Mouse (Mus musculus): ENCODE results near the gene Ncan. TPM values are rescaled to one million over a fixed set of nuclear protein-coding genes. Genes with fewer than 3 reads are reported as not detected.

Ncan gene
- polyA plus RNA-seq, 1 experiment from 2014 or later: 0.31 TPM

GRCm38 (mm10) chr8:70128435-70128834 is 7.8 kb upstream of the Ncan start:
- 51% methylated on average over 3 of the region's 3 CpGs for WGBS
- ATAC-seq (ENCODE audit: insufficient number of reproducible peaks, low FRiP score): peak; percentile 34; the same call in 1 of the 2 replicates
- Histone ChIP-seq H3K27ac (ENCODE audit: poor library complexity, severe bottlenecking) (peak overlapping the region; percentile 60), H3K27me3 (replicated peaks) (peaks cover 24% of the 10 kb centered on the region), H3K9me3 (replicated peaks) (no peaks in the 10 kb centered on the region), H3K36me3 (peaks cover 12% of the 10 kb centered on the region), H3K4me1 (replicated peaks) (peaks cover 30% of the 10 kb centered on the region), H3K4me3 (no peak overlapping the region), H3K9ac (no peak overlapping the region), H3K4me2 (no peak overlapping the region)

GRCm38 (mm10) chr8:70124992-70125391 is 4.3 kb upstream of the Ncan start:
- 58% methylated on average over 8 of the region's 8 CpGs for WGBS
- Histone ChIP-seq H3K9ac (no peak overlapping the region), H3K27ac (ENCODE audit: poor library complexity, severe bottlenecking) (no peak overlapping the region), H3K36me3 (no peaks in the 10 kb centered on the region), H3K4me2 (no peak overlapping the region), H3K27me3 (replicated peaks) (peaks cover 58% of the 10 kb centered on the region), H3K4me3 (no peak overlapping the region), H3K9me3 (replicated peaks) (no peaks in the 10 kb centered on the region), H3K4me1 (replicated peaks) (peaks cover 21% of the 10 kb centered on the region)
- no peak for ATAC-seq (ENCODE audit: insufficient number of reproducible peaks, low FRiP score)

- H3K4me3 ChIP-seq: no peak overlapping the region
- ATAC-seq (ENCODE audit: insufficient number of reproducible peaks, low FRiP score): no peak
- peaks cover 79% of the 10 kb centered on the region for H3K27me3 ChIP-seq (replicated peaks)
These were observed 2.2 kb upstream of the Ncan start for GRCm38 (mm10) chr8:70122863-70123262.

GRCm38 (mm10) chr8:70118726-70119700 is 1.7 kb downstream of the Ncan start:
- Histone ChIP-seq H3K36me3 (no peaks in the 10 kb centered on the region), H3K4me1 (replicated peaks) (peaks cover 4% of the 10 kb centered on the region; the same call in 1 of the 2 replicates), H3K4me2 (no peak overlapping the region), H3K9ac (no peak overlapping the region), H3K27ac (ENCODE audit: poor library complexity, severe bottlenecking) (no peak overlapping the region), H3K4me3 (no peak overlapping the region), H3K9me3 (replicated peaks) (no peaks in the 10 kb centered on the region), H3K27me3 (replicated peaks) (peaks cover 99% of the 10 kb centered on the region)
- ATAC-seq (ENCODE audit: insufficient number of reproducible peaks, low FRiP score): no peak
- WGBS: 20% methylated on average over 17 of the region's 17 CpGs

More at GRCm38 (mm10) chr8:70122863-70123262, 2.2 kb upstream of the Ncan start:
- WGBS: 49% methylated on average over 2 of the region's 2 CpGs
- no peak overlapping the region for H3K9ac ChIP-seq
- H3K27ac ChIP-seq (ENCODE audit: poor library complexity, severe bottlenecking): no peak overlapping the region
- peaks cover 4% of the 10 kb centered on the region; the same call in 1 of the 2 replicates for H3K4me1 ChIP-seq (replicated peaks)
- H3K36me3 ChIP-seq: no peaks in the 10 kb centered on the region
- H3K4me2 ChIP-seq: no peak overlapping the region
- no peaks in the 10 kb centered on the region for H3K9me3 ChIP-seq (replicated peaks)

- Histone ChIP-seq H3K36me3 (no peaks in the 10 kb centered on the region), H3K9me3 (replicated peaks) (no peaks in the 10 kb centered on the region), H3K4me1 (replicated peaks) (peaks cover 4% of the 10 kb centered on the region; the same call in 1 of the 2 replicates), H3K27me3 (replicated peaks) (peaks cover 100% of the 10 kb centered on the region), H3K4me2 (no peak overlapping the region), H3K27ac (ENCODE audit: poor library complexity, severe bottlenecking) (no peak overlapping the region), H3K4me3 (no peak overlapping the region), H3K9ac (no peak overlapping the region)
- 7% methylated on average over 9 of the region's 9 CpGs for WGBS
- ATAC-seq (ENCODE audit: insufficient number of reproducible peaks, low FRiP score): no peak
These were observed 3.1 kb downstream of the Ncan start for GRCm38 (mm10) chr8:70117611-70118010.

GRCm38 (mm10) chr8:70114892-70115291 is 5.8 kb downstream of the Ncan start:
- no peaks in the 10 kb centered on the region for H3K9me3 ChIP-seq (replicated peaks)
- H3K4me3 ChIP-seq: no peak overlapping the region
- H3K36me3 ChIP-seq: no peaks in the 10 kb centered on the region
- no peak overlapping the region for H3K4me2 ChIP-seq
- peaks cover 100% of the 10 kb centered on the region for H3K27me3 ChIP-seq (replicated peaks)
- H3K27ac ChIP-seq (ENCODE audit: poor library complexity, severe bottlenecking): no peak overlapping the region
- H3K9ac ChIP-seq: no peak overlapping the region
- no peaks in the 10 kb centered on the region for H3K4me1 ChIP-seq (replicated peaks)
- ATAC-seq (ENCODE audit: insufficient number of reproducible peaks, low FRiP score): no peak
- 63% methylated on average over 13 of the region's 13 CpGs for WGBS

GRCm38 (mm10) chr8:70114488-70114887 is 6.2 kb downstream of the Ncan start:
- WGBS: 25% methylated on average over 6 of the region's 6 CpGs
- H3K36me3 ChIP-seq: no peaks in the 10 kb centered on the region
- no peak overlapping the region for H3K4me3 ChIP-seq
- no peaks in the 10 kb centered on the region for H3K9me3 ChIP-seq (replicated peaks)
- no peak overlapping the region for H3K4me2 ChIP-seq
- no peak overlapping the region for H3K9ac ChIP-seq
- H3K4me1 ChIP-seq (replicated peaks): no peaks in the 10 kb centered on the region
- no peak for ATAC-seq (ENCODE audit: insufficient number of reproducible peaks, low FRiP score)
- no peak overlapping the region for H3K27ac ChIP-seq (ENCODE audit: poor library complexity, severe bottlenecking)
- peaks cover 100% of the 10 kb centered on the region for H3K27me3 ChIP-seq (replicated peaks)

GRCm38 (mm10) chr8:70112401-70113016 is 8.2 kb downstream of the Ncan start:
- no peak overlapping the region for H3K4me2 ChIP-seq
- no peaks in the 10 kb centered on the region for H3K9me3 ChIP-seq (replicated peaks)
- WGBS: 7% methylated on average over 43 of the region's 43 CpGs
- no peak overlapping the region for H3K9ac ChIP-seq
- H3K4me3 ChIP-seq: no peak overlapping the region
- peaks cover 100% of the 10 kb centered on the region for H3K27me3 ChIP-seq (replicated peaks)
- no peaks in the 10 kb centered on the region for H3K36me3 ChIP-seq
- no peak overlapping the region for H3K27ac ChIP-seq (ENCODE audit: poor library complexity, severe bottlenecking)
- H3K4me1 ChIP-seq (replicated peaks): no peaks in the 10 kb centered on the region
- ATAC-seq (ENCODE audit: insufficient number of reproducible peaks, low FRiP score): no peak

GRCm38 (mm10) chr8:70111192-70111795 is 9.4 kb downstream of the Ncan start:
- no peak for ATAC-seq (ENCODE audit: insufficient number of reproducible peaks, low FRiP score)
- Histone ChIP-seq H3K4me3 (no peak overlapping the region), H3K4me1 (replicated peaks) (no peaks in the 10 kb centered on the region), H3K9me3 (replicated peaks) (no peaks in the 10 kb centered on the region), H3K27ac (ENCODE audit: poor library complexity, severe bottlenecking) (no peak overlapping the region), H3K36me3 (no peaks in the 10 kb centered on the region), H3K9ac (no peak overlapping the region), H3K27me3 (replicated peaks) (peaks cover 100% of the 10 kb centered on the region), H3K4me2 (no peak overlapping the region)
- WGBS: 43% methylated on average over 23 of the region's 23 CpGs

GRCm38 (mm10) chr8:70110451-70110850 is 10.2 kb downstream of the Ncan start:
- Histone ChIP-seq H3K27me3 (replicated peaks) (peaks cover 98% of the 10 kb centered on the region), H3K27ac (ENCODE audit: poor library complexity, severe bottlenecking) (no peak overlapping the region), H3K36me3 (no peaks in the 10 kb centered on the region), H3K4me2 (no peak overlapping the region), H3K4me1 (replicated peaks) (no peaks in the 10 kb centered on the region), H3K4me3 (no peak overlapping the region), H3K9me3 (replicated peaks) (no peaks in the 10 kb centered on the region), H3K9ac (no peak overlapping the region)
- ATAC-seq (ENCODE audit: insufficient number of reproducible peaks, low FRiP score): no peak
- WGBS: 73% methylated on average over 2 of the region's 2 CpGs

- 74% methylated on average over 7 of the region's 7 CpGs for WGBS
- Histone ChIP-seq H3K4me3 (no peak overlapping the region), H3K27ac (ENCODE audit: poor library complexity, severe bottlenecking) (no peak overlapping the region), H3K4me1 (replicated peaks) (peaks cover 6% of the 10 kb centered on the region; the same call in 1 of the 2 replicates), H3K36me3 (no peaks in the 10 kb centered on the region), H3K9me3 (replicated peaks) (no peaks in the 10 kb centered on the region), H3K9ac (no peak overlapping the region), H3K27me3 (replicated peaks) (peaks cover 60% of the 10 kb centered on the region), H3K4me2 (no peak overlapping the region)
- ATAC-seq (ENCODE audit: insufficient number of reproducible peaks, low FRiP score): no peak
These were observed 15.8 kb downstream of the Ncan start for GRCm38 (mm10) chr8:70104922-70105321.

Measured in heart, embryonic 12.5 days (tissue).